Mouse (Mus musculus): ENCODE measurements around the gene Map4k5.

DNA sequence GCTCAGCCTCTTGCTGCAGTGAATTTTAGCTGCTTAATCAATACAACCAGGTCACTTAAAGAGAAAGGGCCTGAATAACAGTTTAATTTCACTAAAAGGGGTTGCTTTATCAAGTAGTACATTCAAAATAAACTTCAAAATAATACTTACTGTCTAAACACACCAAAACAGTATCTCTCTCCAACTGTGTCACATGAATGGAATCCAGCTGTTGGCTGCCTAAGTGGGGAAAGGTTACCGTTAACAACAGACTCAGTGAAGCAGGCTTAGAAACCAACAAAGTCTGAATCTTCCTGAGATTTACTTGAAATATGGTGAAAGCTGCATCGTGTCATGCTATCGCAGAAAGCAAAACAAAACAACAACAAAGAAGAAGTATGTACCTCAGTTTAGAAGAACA is 80.0 kb downstream of the Map4k5 start:
- no peak for TF ChIP-seq GATA1 (IDR thresholded peaks at IDR 0.05; ENCODE audit: borderline replicate concordance, low read length)
- no peak for TF ChIP-seq FLI1 (IDR thresholded peaks at IDR 0.05; ENCODE audit: low read length)

All from megakaryocyte, embryonic 14.5 days (primary cell).